12 mouse cellular contexts compared by ENCODE assay signal in genomic region chr4:128918187-128918586, GRCm38 (mm10). TPM values are rescaled to one million over a fixed set of nuclear protein-coding genes. Genes with fewer than 3 reads are reported as not detected.
A peak's percentile ranks its signal among the peaks of the same experiment; 100 is the strongest.
DNase-seq lines count a peak whose midpoint lies in the region; ATAC-seq lines count a peak whose summit lies in the region.
"Had no signal": no experiment of that assay in that cellular context is flagged by ENCODE, and none has a peak within 500 bp of the region (broad histone marks: within the 10 kb centered on the region; RNA-seq: fewer than 3 reads in every experiment).

No protein-coding gene starts in this region.

- no peak overlapping the region for H3K4me3 ChIP-seq in forebrain, embryonic 13.5 days
- no peak overlapping the region for H3K4me3 ChIP-seq in forebrain, embryonic 10.5 days
- no peak overlapping the region for H3K4me3 ChIP-seq in heart, embryonic 16.5 days (ENCODE audit: low read length)
- H3K4me3 ChIP-seq: liver, embryonic 15.5 days; neural tube, embryonic 15.5 days had no signal

- H3K4me2 ChIP-seq in forebrain, embryonic 13.5 days, result no peak overlapping the region
- H3K4me2 ChIP-seq in heart, embryonic 16.5 days (ENCODE audit: low read depth, low read length), result no peak overlapping the region
- H3K4me2 ChIP-seq: liver, embryonic 15.5 days; neural tube, embryonic 15.5 days had no signal

- 69% methylated on average over 3 of the region's 3 CpGs for WGBS in forebrain, embryonic 13.5 days
- 77% methylated on average over 3 of the region's 3 CpGs for WGBS in forebrain, embryonic 10.5 days
- WGBS in heart, embryonic 16.5 days, result 23% methylated on average over 3 of the region's 3 CpGs

- DNase-seq in forebrain, embryonic 10.5 days (ENCODE audit: extremely low spot score, low spot score), result no peak
- peak; percentile 25 for DNase-seq in kidney, postnatal 14 days
- DNase-seq in kidney, adult 18-20 months, result no peak
- peak; percentile 77 to 84 for DNase-seq in lung, postnatal 4 days
- no peak for DNase-seq in frontal cortex, postnatal 14 days (ENCODE audit: low spot score in 2 of 2)
- DNase-seq: thymus, adult 18-20 months had no signal

- no peak for ATAC-seq in forebrain, embryonic 13.5 days
- peak; percentile 69 for ATAC-seq in heart, embryonic 16.5 days (replicated peaks; ENCODE audit: extremely low read depth, insufficient read depth, low FRiP score)
- ATAC-seq in inflammation-experienced regulatory T-cells, adult 6 months, result no peak
- ATAC-seq: midbrain, embryonic 16.5 days had no signal

- no peak overlapping the region for H3K9ac ChIP-seq in forebrain, embryonic 13.5 days
- no peak overlapping the region for H3K9ac ChIP-seq in heart, embryonic 16.5 days (ENCODE audit: low read length)
- H3K9ac ChIP-seq: liver, embryonic 15.5 days; neural tube, embryonic 15.5 days had no signal

- H3K4me1 ChIP-seq in forebrain, embryonic 13.5 days, result peaks cover 10% of the 10 kb centered on the region
- peaks cover 10% of the 10 kb centered on the region for H3K4me1 ChIP-seq in forebrain, embryonic 10.5 days
- peaks cover 4% of the 10 kb centered on the region for H3K4me1 ChIP-seq in heart, embryonic 16.5 days (ENCODE audit: control insufficient read depth, insufficient read depth, low read length)

- no peaks in the 10 kb centered on the region for H3K36me3 ChIP-seq in forebrain, embryonic 13.5 days (ENCODE audit: poor library complexity, severe bottlenecking)
- H3K36me3 ChIP-seq in forebrain, embryonic 10.5 days (replicated peaks), result no peaks in the 10 kb centered on the region
- H3K36me3 ChIP-seq in heart, embryonic 16.5 days (ENCODE audit: control insufficient read depth, insufficient read depth), result no peaks in the 10 kb centered on the region
- H3K36me3 ChIP-seq: liver, embryonic 15.5 days; neural tube, embryonic 15.5 days had no signal

- H3K9me3 ChIP-seq in forebrain, embryonic 13.5 days (replicated peaks), result no peaks in the 10 kb centered on the region
- H3K9me3 ChIP-seq in forebrain, embryonic 10.5 days, result no peaks in the 10 kb centered on the region
- H3K9me3 ChIP-seq in heart, embryonic 16.5 days (replicated peaks; ENCODE audit: control insufficient read depth, low read length), result no peaks in the 10 kb centered on the region
- H3K9me3 ChIP-seq: liver, embryonic 15.5 days; neural tube, embryonic 15.5 days had no signal

- peaks cover 27% of the 10 kb centered on the region; the same call in 1 of the 2 replicates for H3K27me3 ChIP-seq in forebrain, embryonic 13.5 days
- H3K27me3 ChIP-seq in forebrain, embryonic 10.5 days (ENCODE audit: poor library complexity, severe bottlenecking), result peaks cover 8% of the 10 kb centered on the region
- 0 out of 2 replicates have a peak, but pooled peaks cover 2% of the 10 kb centered on the region for H3K27me3 ChIP-seq in heart, embryonic 16.5 days (ENCODE audit: control insufficient read depth, insufficient read depth, low read length)

- H3K27ac ChIP-seq in forebrain, embryonic 13.5 days, result peak overlapping the region; percentile 48
- no peak overlapping the region for H3K27ac ChIP-seq in forebrain, embryonic 10.5 days
- H3K27ac ChIP-seq in heart, embryonic 16.5 days (ENCODE audit: low read length), result no peak overlapping the region
- H3K27ac ChIP-seq: liver, embryonic 15.5 days; neural tube, embryonic 15.5 days had no signal

RNA-seq across cellular contexts. Expression of gene Trim62, which starts 34.8 kb away (rescaled TPM):
- 6.7 and 7.6 TPM in 2 replicates for polyA plus RNA-seq in forebrain, embryonic 13.5 days (2015; fragmentation: Nextera tagmentation; extraction: Ambion mirVana)
- polyA plus RNA-seq in forebrain, embryonic 10.5 days (2016; fragmentation: Nextera tagmentation; extraction: Ambion mirVana), result 6.8 and 7.4 TPM in 2 replicates
- 1.6 and 2.3 TPM in 2 replicates for polyA plus RNA-seq in heart, embryonic 16.5 days (2015; fragmentation: Nextera tagmentation; extraction: Ambion mirVana)
- 1 to 10 TPM in 2 of 3 experiments, under 1 TPM in 1; 0.98 to 1.8 (median 1.5) TPM for polyA plus RNA-seq in inflammation-experienced regulatory T-cells, adult 6 months (2017; shearing (Covaris generic))

RNA-seq across cellular contexts. Expression of gene Azin2, which starts 44.1 kb away (rescaled TPM):
- polyA plus RNA-seq in forebrain, embryonic 13.5 days (2015; fragmentation: Nextera tagmentation; extraction: Ambion mirVana), result 11.3 and 13.5 TPM in 2 replicates
- 10.5 and 12.0 TPM in 2 replicates for polyA plus RNA-seq in forebrain, embryonic 10.5 days (2016; fragmentation: Nextera tagmentation; extraction: Ambion mirVana)
- polyA plus RNA-seq in heart, embryonic 16.5 days (2015; fragmentation: Nextera tagmentation; extraction: Ambion mirVana), result 7.6 and 8.9 TPM in 2 replicates
- polyA plus RNA-seq in inflammation-experienced regulatory T-cells, adult 6 months (2017; shearing (Covaris generic)), result under 1 TPM in 1 of 3 experiments, not detected in 2; 0.19 TPM

Comparison
In these comparisons a context has a peak if more than half of its experiments do, and no peak if none do; other contexts are left out.
1. DNase-seq: peak in kidney, postnatal 14 days (single experiment) and lung, postnatal 4 days (2 of 2); none in forebrain, embryonic 10.5 days (single experiment), kidney, adult 18-20 months (single experiment) and frontal cortex, postnatal 14 days (0 of 2).